Mouse (Mus musculus): Measurements from ENCODE around the gene Slc17a4.

- TF ChIP-seq CTCF (IDR thresholded peaks at IDR 0.05; ENCODE audit: control insufficient read depth, insufficient read depth, insufficient read length): no peak
- no peak for TF ChIP-seq MYOD1 (IDR thresholded peaks at IDR 0.05; ENCODE audit: control insufficient read depth, insufficient read length, low read depth)
- TF ChIP-seq MAX (IDR thresholded peaks at IDR 0.05): no peak
- TF ChIP-seq USF1 (IDR thresholded peaks at IDR 0.05; ENCODE audit: low read depth): no peak
- no peak for TF ChIP-seq CEBPB (IDR thresholded peaks at IDR 0.05; ENCODE audit: low read depth)
- TF ChIP-seq MYOG (IDR thresholded peaks at IDR 0.05; ENCODE audit: control insufficient read depth, extremely low read depth, insufficient read length): no peak
Observed at GRCm38 (mm10) chr13:23906906-23907305, 7.9 kb downstream of the Slc17a4 start.
